Mouse (Mus musculus) kidney, adult 8-10 months (tissue): ENCODE results near the gene Thrap3.

ENCODE experiments used
- DNase-seq, 2 experiments: peaks; one replicate each; pipeline ENCODE4 v3.0.0; 2022

Gene Thrap3

GRCm38 (mm10) chr4:126163067-126163659 lies 39.4 kb downstream of the Thrap3 start, which contains the start of gene Sh3d21:
Gene Sh3d21, minus strand, starts transcription at chr4:126163491.
- DNase-seq, result peak; percentile 55 to 58

GRCm38 (mm10) chr4:126162544-126163066 lies 40.0 kb downstream of the Thrap3 start:
- peak; percentile 92 to 93 for DNase-seq

GRCm38 (mm10) chr4:126161986-126162385 lies 40.6 kb downstream of the Thrap3 start:
- no peak for DNase-seq

- no peak for DNase-seq
Measured at GRCm38 (mm10) chr4:126161456-126161855, 41.1 kb downstream of the Thrap3 start.

- DNase-seq, result no peak
Measured at GRCm38 (mm10) chr4:126160981-126161380, 41.6 kb downstream of the Thrap3 start.

- DNase-seq, result no peak
Measured at GRCm38 (mm10) chr4:126159455-126159854, 43.1 kb downstream of the Thrap3 start.

- no peak for DNase-seq
Measured at GRCm38 (mm10) chr4:126157562-126157961, 45.0 kb downstream of the Thrap3 start.

GRCm38 (mm10) chr4:126156617-126157016 lies 45.9 kb downstream of the Thrap3 start:
- DNase-seq, result no peak

- no peak for DNase-seq
Measured at GRCm38 (mm10) chr4:126155869-126156268, 46.7 kb downstream of the Thrap3 start.

- peak in 1 of 2 experiments; percentile 63 for DNase-seq
Measured at GRCm38 (mm10) chr4:126155183-126155582, 47.4 kb downstream of the Thrap3 start.

- DNase-seq, result no peak
Measured at GRCm38 (mm10) chr4:126152864-126153263, 49.7 kb downstream of the Thrap3 start.

- DNase-seq, result no peak
Measured at GRCm38 (mm10) chr4:126151701-126152440, 50.7 kb downstream of the Thrap3 start.

GRCm38 (mm10) chr4:126150949-126151320 lies 51.6 kb downstream of the Thrap3 start:
- no peak for DNase-seq

GRCm38 (mm10) chr4:126150297-126150948 lies 52.1 kb downstream of the Thrap3 start:
- DNase-seq, result peak; percentile 74 to 84

- no peak for DNase-seq
Measured at GRCm38 (mm10) chr4:126149798-126150197, 52.8 kb downstream of the Thrap3 start.

- no peak for DNase-seq
Measured at GRCm38 (mm10) chr4:126149041-126149676, 53.4 kb downstream of the Thrap3 start.

GRCm38 (mm10) chr4:126148161-126148961 lies 54.2 kb downstream of the Thrap3 start:
- peak; percentile 68 to 74 for DNase-seq

GRCm38 (mm10) chr4:126147533-126148160 lies 54.9 kb downstream of the Thrap3 start, which contains the start of gene Eva1b:
Gene Eva1b, plus strand, starts transcription at chr4:126147744.
- peak; percentile 87 to 91 for DNase-seq

- no peak for DNase-seq
Measured at GRCm38 (mm10) chr4:126146974-126147532, 55.5 kb downstream of the Thrap3 start.

GRCm38 (mm10) chr4:126145396-126145795 lies 57.2 kb downstream of the Thrap3 start:
- peak in 1 of 2 experiments; percentile 59 for DNase-seq

GRCm38 (mm10) chr4:126141021-126141420 lies 61.5 kb downstream of the Thrap3 start:
- DNase-seq, result peak in 1 of 2 experiments; percentile 41
